Mouse (Mus musculus): Measurements from ENCODE around the gene Zfyve27. TPM values are rescaled to one million over a fixed set of nuclear protein-coding genes. Genes with fewer than 3 reads are reported as not detected.

Zfyve27 gene
- polyA plus RNA-seq, 1 experiment from 2014 or later: 64.8 TPM

GRCm38 (mm10) chr19:42217374-42217763 lies 53.6 kb downstream of the Zfyve27 start:
- Histone ChIP-seq H3K27ac (replicated peaks) (no peak overlapping the region), H3K4me1 (no peaks in the 10 kb centered on the region), H3K4me3 (no peak overlapping the region), H3K9me3 (no peaks in the 10 kb centered on the region), H3K36me3 (no peaks in the 10 kb centered on the region), H3K9ac (replicated peaks) (no peak overlapping the region), H3K4me2 (replicated peaks) (no peak overlapping the region), H3K27me3 (no peaks in the 10 kb centered on the region)
- WGBS: 15% methylated on average over 2 of the region's 2 CpGs
- ATAC-seq (replicated peaks): peak; percentile 61

DNA sequence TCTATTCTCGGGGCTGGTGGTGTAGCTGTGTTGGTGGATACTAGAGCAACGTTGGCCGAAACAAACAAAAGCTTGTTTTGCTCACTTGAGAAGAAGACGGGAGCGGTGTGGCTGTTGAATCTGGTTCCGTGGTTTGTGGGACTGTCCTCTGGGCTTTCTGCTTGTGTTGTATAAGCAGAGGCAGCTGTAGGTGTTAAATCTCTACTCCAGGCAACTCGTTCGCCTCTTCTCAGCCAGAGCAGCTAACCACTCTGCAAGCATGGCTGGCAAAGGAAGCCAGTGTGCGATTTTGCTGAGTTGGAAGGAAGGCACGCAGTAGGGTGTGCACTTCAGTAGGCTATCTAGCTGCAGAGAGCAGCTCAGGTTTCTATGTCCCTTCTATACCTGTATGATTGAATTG lies 62.7 kb downstream of the Zfyve27 start:
- WGBS: 82% methylated on average over 10 of the region's 10 CpGs
- H3K4me2 ChIP-seq (replicated peaks): no peak overlapping the region
- no peak overlapping the region for H3K4me3 ChIP-seq
- H3K9ac ChIP-seq (replicated peaks): no peak overlapping the region
- H3K27me3 ChIP-seq: no peaks in the 10 kb centered on the region
- H3K9me3 ChIP-seq: no peaks in the 10 kb centered on the region
- no peaks in the 10 kb centered on the region for H3K36me3 ChIP-seq
- H3K27ac ChIP-seq (replicated peaks): peak overlapping the region; percentile 41
- no peak for ATAC-seq (replicated peaks)
- peaks cover 18% of the 10 kb centered on the region for H3K4me1 ChIP-seq

DNA sequence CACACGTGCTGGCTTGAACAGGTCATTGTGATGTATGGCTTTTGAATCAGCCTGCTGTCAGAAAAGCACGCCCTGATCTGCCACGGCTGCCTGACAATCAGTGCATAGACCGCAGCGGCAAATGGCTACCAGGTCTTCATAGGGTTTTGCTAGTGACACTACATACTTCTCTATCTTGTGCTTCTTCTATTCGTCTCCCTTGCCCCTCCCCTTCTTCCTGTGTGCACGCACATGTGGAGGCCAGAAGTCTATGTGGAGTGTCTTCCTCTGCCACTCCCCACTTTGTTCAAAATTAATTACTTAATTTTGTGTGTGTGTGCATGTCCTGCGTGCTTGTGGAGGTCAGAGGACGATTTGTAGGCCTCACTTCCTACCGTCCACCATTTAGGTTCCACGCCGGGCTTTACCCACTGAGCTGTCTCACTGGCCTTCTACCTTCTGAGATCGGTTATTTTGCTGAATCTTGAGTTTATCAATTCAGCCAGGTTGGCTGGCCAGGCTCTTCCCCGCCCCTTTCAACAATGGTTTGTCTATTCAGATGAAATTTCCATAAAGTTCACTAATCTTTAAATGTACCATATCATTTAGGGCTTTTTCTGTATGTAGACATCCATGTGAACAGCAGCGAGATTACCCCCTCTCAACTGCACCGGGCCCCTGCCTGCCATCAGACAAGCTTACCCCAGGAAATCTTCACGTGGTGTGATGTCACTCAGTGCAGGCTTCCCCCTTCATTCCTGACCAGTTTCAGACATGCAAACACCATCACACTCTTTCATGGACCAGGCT lies 65.9 kb downstream of the Zfyve27 start:
- H3K9me3 ChIP-seq: no peaks in the 10 kb centered on the region
- no peak for ATAC-seq (replicated peaks)
- no peaks in the 10 kb centered on the region for H3K36me3 ChIP-seq
- no peak overlapping the region for H3K4me3 ChIP-seq
- WGBS: 75% methylated on average over 17 of the region's 17 CpGs
- H3K4me1 ChIP-seq: peaks cover 18% of the 10 kb centered on the region
- no peaks in the 10 kb centered on the region for H3K27me3 ChIP-seq
- no peak overlapping the region for H3K27ac ChIP-seq (replicated peaks)
- H3K9ac ChIP-seq (replicated peaks): no peak overlapping the region
- H3K4me2 ChIP-seq (replicated peaks): no peak overlapping the region

- H3K4me2 ChIP-seq (replicated peaks): no peak overlapping the region
- H3K27ac ChIP-seq (replicated peaks): no peak overlapping the region
- 81% methylated on average over 5 of the region's 5 CpGs for WGBS
- ATAC-seq (replicated peaks): no peak
- H3K4me3 ChIP-seq: no peak overlapping the region
- H3K9me3 ChIP-seq: no peaks in the 10 kb centered on the region
- H3K4me1 ChIP-seq: peaks cover 18% of the 10 kb centered on the region
- no peaks in the 10 kb centered on the region for H3K36me3 ChIP-seq
- no peak overlapping the region for H3K9ac ChIP-seq (replicated peaks)
- no peaks in the 10 kb centered on the region for H3K27me3 ChIP-seq
Observed at GRCm38 (mm10) chr19:42230288-42230568, 66.5 kb downstream of the Zfyve27 start.

DNA sequence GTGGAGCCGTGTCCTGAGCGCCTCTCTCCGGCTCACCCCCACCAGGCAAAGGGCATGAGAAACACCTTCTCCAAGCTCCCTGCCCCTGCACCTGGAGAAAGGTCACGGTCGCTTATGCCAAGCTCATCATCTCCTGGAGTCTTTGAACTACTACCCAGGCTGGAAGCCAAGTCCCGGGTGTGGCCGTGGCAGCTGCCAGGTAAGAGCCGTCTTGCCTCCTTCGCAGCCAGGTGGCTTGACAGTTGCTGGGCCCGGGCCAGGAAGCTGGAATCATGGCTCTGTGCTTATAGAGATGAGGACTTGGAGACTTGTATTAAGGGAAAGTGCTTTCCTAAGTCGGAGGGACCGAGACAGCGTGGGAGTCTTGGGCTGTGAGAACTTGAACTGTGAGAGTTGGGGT lies 67.2 kb downstream of the Zfyve27 start:
- Histone ChIP-seq H3K4me1 (peaks cover 18% of the 10 kb centered on the region), H3K36me3 (no peaks in the 10 kb centered on the region), H3K27ac (replicated peaks) (no peak overlapping the region), H3K9ac (replicated peaks) (no peak overlapping the region), H3K9me3 (no peaks in the 10 kb centered on the region), H3K27me3 (no peaks in the 10 kb centered on the region), H3K4me2 (replicated peaks) (no peak overlapping the region), H3K4me3 (no peak overlapping the region)
- WGBS: 87% methylated on average over 13 of the region's 13 CpGs
- no peak for ATAC-seq (replicated peaks)

- Histone ChIP-seq H3K4me1 (peaks cover 10% of the 10 kb centered on the region), H3K4me2 (replicated peaks) (no peak overlapping the region), H3K4me3 (no peak overlapping the region), H3K9ac (replicated peaks) (no peak overlapping the region), H3K27ac (replicated peaks) (peak overlapping the region; percentile 46; the same call in 1 of the 2 replicates), H3K9me3 (no peaks in the 10 kb centered on the region), H3K36me3 (no peaks in the 10 kb centered on the region), H3K27me3 (no peaks in the 10 kb centered on the region)
- WGBS: 11% methylated on average over 4 of the region's 4 CpGs
- peak; percentile 66; the same call in 1 of the 2 replicates for ATAC-seq (replicated peaks)
Observed at GRCm38 (mm10) chr19:42237602-42238340, 74.0 kb downstream of the Zfyve27 start.

- Histone ChIP-seq H3K4me1 (peaks cover 10% of the 10 kb centered on the region), H3K4me2 (replicated peaks) (no peak overlapping the region), H3K27me3 (no peaks in the 10 kb centered on the region), H3K4me3 (no peak overlapping the region), H3K9ac (replicated peaks) (no peak overlapping the region), H3K27ac (replicated peaks) (0 out of 2 replicates have a peak overlapping the region, but pooled peaks have one; percentile 46), H3K36me3 (no peaks in the 10 kb centered on the region), H3K9me3 (no peaks in the 10 kb centered on the region)
- no peak for ATAC-seq (replicated peaks)
- WGBS: 65% methylated on average over 7 of the region's 7 CpGs
Observed at GRCm38 (mm10) chr19:42238341-42238715, 74.6 kb downstream of the Zfyve27 start.

DNA sequence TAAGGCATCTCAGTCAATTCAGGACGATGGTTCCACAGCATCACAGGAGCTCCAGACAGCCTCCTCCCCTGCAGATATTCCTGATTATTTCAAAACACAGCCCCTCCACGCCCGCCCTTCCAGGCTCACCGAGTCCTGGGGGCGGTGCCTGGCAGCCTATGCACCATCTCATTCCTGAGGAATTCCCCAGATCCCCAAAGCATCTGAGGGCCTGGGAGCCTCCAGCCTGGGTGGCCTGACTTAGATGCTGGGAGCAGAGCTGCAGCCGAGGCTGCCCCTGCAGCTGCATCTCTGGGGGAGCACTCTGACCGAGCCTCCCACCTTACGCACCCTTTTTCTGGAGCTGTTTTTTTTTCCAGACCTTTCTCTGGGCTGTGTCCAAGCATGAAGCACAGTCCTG lies 77.1 kb downstream of the Zfyve27 start:
- Histone ChIP-seq H3K4me2 (replicated peaks) (no peak overlapping the region), H3K27ac (replicated peaks) (no peak overlapping the region), H3K27me3 (no peaks in the 10 kb centered on the region), H3K9ac (replicated peaks) (no peak overlapping the region), H3K36me3 (no peaks in the 10 kb centered on the region), H3K9me3 (no peaks in the 10 kb centered on the region), H3K4me1 (peaks cover 10% of the 10 kb centered on the region), H3K4me3 (no peak overlapping the region)
- 50% methylated on average over 8 of the region's 8 CpGs for WGBS
- no peak for ATAC-seq (replicated peaks)

GRCm38 (mm10) chr19:42243401-42243800 lies 79.7 kb downstream of the Zfyve27 start:
- Histone ChIP-seq H3K36me3 (no peaks in the 10 kb centered on the region), H3K9ac (replicated peaks) (no peak overlapping the region), H3K4me3 (no peak overlapping the region), H3K27me3 (no peaks in the 10 kb centered on the region), H3K4me1 (peaks cover under 1% of the 10 kb centered on the region; the same call in 1 of the 2 replicates), H3K27ac (replicated peaks) (no peak overlapping the region), H3K4me2 (replicated peaks) (no peak overlapping the region), H3K9me3 (no peaks in the 10 kb centered on the region)
- 56% methylated on average over 3 of the region's 3 CpGs for WGBS
- no peak for ATAC-seq (replicated peaks)

Other genes with a start within 250 kb of the Zfyve27 start
- gene Exosc1, start 230.5 kb upstream of the Zfyve27 start, polyA plus RNA-seq (2015; fragmentation: Nextera tagmentation; extraction: Ambion mirVana): 76.8 and 78.4 TPM in 2 replicates
- gene Zdhhc16, start 230.5 kb upstream of the Zfyve27 start, polyA plus RNA-seq (2015; fragmentation: Nextera tagmentation; extraction: Ambion mirVana): 88.5 and 96.9 TPM in 2 replicates
- 34.8 and 36.4 TPM in 2 replicates for gene Mms19, start 182.8 kb upstream of the Zfyve27 start, polyA plus RNA-seq (2015; fragmentation: Nextera tagmentation; extraction: Ambion mirVana)
- gene Ubtd1, start 182.2 kb upstream of the Zfyve27 start, polyA plus RNA-seq (2015; fragmentation: Nextera tagmentation; extraction: Ambion mirVana): 8.7 and 9.9 TPM in 2 replicates
- 0.36 and 0.51 TPM in 2 replicates for gene Ankrd2, start 128.0 kb upstream of the Zfyve27 start, polyA plus RNA-seq (2015; fragmentation: Nextera tagmentation; extraction: Ambion mirVana)
- gene Hoga1, start 118.3 kb upstream of the Zfyve27 start, polyA plus RNA-seq (2015; fragmentation: Nextera tagmentation; extraction: Ambion mirVana): 0.96 and 1.2 TPM in 2 replicates
- gene 4933411K16Rik, start 111.7 kb upstream of the Zfyve27 start, polyA plus RNA-seq (2015; fragmentation: Nextera tagmentation; extraction: Ambion mirVana): not detected in 2 replicates
- gene Morn4, start 77.6 kb upstream of the Zfyve27 start, polyA plus RNA-seq (2015; fragmentation: Nextera tagmentation; extraction: Ambion mirVana): 163 and 169 TPM in 2 replicates
- 29.4 and 33.6 TPM in 2 replicates for gene Pi4k2a, start 73.5 kb upstream of the Zfyve27 start, polyA plus RNA-seq (2015; fragmentation: Nextera tagmentation; extraction: Ambion mirVana)
- gene Avpi1, start 34.9 kb upstream of the Zfyve27 start, polyA plus RNA-seq (2015; fragmentation: Nextera tagmentation; extraction: Ambion mirVana): 7.2 and 8.1 TPM in 2 replicates
- 1.7 and 2.6 TPM in 2 replicates for gene Marveld1, start 16.6 kb upstream of the Zfyve27 start, polyA plus RNA-seq (2015; fragmentation: Nextera tagmentation; extraction: Ambion mirVana)
- gene Sfrp5, start 38.3 kb downstream of the Zfyve27 start, polyA plus RNA-seq (2015; fragmentation: Nextera tagmentation; extraction: Ambion mirVana): 0.54 and 0.78 TPM in 2 replicates
- gene Golga7b, start 83.6 kb downstream of the Zfyve27 start, polyA plus RNA-seq (2015; fragmentation: Nextera tagmentation; extraction: Ambion mirVana): 28.6 and 31.5 TPM in 2 replicates